Mouse (Mus musculus): ENCODE measurements around the gene Cyp4b1.
A peak's percentile ranks its signal among the peaks of the same experiment; 100 is the strongest.
"Not testable (repeated sequence)": the region's sequence is repeated elsewhere in the genome, so short reads cannot be mapped to it uniquely, and the experiment has no call there.

Cyp4b1 gene

DNA sequence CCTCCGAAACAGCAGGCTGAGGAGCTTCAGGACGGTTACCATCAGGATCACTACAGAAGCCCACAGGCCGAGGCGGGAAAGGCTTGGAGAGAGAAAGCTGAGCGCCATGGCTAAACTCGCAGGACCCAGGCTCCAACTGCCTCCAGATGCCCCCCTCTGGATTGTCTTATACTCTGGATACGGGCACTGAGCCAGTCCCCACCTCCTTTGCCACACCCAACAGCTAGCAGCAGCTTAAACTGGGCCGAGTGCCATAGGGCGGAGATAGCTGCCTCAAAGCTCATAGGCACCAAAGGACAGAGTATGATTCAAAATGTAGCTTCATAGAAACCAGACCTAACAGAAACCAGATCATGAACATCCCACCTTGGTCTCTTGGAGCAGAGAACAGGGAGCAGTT, at the start of gene Cyp4b1:
Cyp4b1 (minus strand) TSS at position 144 of the 400 bp plus-strand sequence.
- no peak for DNase-seq (ENCODE audit: low read depth)

DNA sequence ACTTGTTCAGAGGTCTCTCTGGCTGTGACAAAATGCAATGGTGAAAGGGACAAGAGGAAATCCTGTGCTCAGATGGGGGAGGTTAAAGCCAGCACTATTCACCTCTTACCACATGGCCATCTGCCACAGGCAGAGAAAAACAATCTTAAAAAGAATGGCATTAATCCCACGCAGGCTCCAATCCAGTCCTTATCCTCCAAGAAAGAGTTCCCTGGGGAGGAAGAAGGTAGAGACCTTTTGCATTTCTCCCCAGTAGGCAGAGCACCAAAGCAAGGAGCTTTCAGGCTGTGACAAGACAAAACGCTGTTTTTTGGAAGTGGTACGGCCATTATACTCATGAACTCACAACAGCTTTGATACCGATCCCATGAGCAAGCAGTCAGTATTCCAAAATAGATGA, 38.8 kb upstream of the Cyp4b1 start:
- DNase-seq (ENCODE audit: low read depth), result no peak

DNA sequence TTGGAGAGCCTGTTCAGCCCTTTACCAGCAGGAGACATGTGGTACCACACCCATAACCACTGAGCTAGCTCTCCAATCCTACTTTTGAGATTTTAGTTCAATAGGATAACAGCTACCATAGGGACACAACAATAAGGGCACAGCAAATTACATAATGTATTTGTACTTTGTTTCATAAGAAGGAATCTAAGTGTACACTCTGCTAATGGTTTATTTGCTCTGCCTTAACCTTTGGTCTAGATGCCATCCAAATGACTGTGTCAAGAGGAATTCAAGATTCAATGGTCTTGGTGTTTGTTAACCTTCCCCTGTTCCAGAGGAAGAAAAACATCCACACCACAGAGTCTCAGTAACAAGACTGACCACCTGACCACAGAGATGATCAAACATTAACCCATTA, 11.7 kb upstream of the Cyp4b1 start:
- no peak for DNase-seq (ENCODE audit: low read depth)

DNA sequence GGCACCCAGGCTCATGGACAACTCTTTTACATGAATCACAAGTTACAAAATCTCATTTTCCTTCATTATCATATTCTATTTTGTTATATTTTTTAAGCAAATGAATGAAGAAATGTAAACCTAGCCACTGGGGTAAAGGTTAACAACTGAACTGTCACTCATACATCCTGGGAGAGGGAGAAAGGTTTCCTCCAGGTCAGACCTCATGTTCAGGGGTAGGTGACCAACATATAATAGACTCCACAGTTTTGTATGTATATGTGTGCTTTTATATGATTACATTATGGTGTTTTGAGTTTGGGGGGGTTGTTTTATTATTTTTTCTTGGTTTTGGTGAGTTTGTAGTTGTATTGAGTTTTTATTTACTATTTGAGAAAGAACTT, 10.3 kb upstream of the Cyp4b1 start:
- no peak for DNase-seq (ENCODE audit: low read depth)

DNA sequence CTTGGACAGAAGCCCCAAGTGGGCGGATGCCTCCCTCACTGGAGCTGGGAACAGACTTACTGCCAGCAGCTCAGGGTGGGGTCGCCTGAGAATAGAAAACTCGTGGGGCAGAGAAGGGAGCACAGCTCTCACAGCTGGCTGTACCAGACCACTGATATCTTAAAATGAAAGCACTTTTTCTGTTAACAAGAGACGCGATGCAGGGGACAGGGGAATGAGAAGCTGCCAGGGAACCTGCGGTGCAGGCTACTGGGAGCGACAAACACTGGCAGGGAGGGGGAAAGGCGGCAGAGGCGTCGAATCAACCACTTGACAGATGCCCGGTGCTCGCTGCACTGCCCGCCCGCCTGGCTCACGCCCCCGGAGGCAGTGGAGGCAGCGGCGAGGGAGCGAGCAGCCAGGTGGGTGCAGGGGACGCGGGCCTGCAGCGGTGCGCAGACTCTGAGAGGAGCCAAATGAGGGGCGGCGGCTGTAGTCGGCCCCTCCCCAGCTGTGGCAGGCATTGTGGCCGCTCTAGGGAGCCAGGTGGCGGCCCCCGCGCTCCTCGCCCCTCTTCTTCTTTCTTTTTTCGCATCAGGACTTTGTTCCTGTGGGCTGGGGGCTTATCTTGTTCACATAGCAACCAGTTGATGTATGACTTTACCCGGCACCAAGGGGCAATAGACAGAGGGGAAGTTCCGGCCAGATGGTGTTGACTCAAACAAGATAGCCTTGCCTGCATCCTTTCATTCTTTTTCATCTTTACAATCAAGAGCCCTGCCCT, 9.8 kb upstream of the Cyp4b1 start:
- no peak for DNase-seq (ENCODE audit: low read depth)

DNA sequence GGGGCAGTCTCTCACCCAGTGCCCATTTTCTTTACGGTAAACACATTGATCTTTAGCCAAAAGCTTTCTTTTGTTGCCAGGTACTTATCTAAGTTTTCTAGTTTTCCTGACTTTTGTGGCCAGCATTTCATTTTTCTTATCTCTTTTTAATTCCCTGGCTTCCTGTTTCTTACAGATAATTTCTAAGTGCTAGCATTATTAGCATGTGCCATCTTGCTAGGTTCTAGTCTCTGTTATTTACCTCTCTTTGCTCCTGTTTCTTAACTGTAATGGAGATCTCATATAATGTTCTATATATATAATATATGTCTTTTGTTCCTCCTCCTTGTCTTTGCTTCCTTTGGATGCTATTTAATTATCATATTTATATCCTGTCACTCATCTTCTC, 9.0 kb upstream of the Cyp4b1 start:
- not testable (repeated sequence) for DNase-seq (ENCODE audit: low read depth)

DNA sequence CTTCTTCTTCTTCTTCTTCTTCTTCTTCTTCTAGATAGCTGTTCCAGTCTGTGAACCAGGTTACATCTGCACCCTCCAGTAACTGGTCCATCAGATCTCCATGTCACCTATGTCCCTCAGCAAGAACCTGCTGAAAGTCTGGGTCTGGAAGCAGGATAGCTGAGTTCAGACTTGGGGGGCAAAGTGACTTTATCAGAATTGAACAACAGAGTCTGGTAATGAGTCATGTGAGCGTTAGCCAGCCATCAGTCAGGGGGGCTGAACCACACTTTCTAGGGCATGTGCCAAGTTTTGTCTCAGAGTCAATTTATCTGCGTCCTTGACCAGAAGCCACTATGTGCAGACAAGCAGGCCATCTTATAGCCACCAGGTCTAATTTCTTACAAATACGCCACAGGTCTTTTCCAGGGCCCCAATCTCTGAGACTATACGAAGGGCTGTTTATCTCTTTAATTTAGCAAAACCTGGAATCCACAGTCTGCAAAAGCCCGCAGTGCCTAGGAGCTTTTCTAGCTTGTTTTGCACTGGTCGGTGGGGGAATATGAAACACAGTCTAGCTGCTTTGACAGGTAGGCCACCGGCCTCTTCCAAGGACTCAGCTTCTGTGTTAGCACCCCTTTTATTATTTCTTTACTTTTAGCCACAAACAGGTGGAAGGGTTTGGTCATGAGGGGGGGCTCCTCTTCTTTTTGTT, 8.5 kb upstream of the Cyp4b1 start:
- DNase-seq (ENCODE audit: low read depth), result not testable (repeated sequence)

DNA sequence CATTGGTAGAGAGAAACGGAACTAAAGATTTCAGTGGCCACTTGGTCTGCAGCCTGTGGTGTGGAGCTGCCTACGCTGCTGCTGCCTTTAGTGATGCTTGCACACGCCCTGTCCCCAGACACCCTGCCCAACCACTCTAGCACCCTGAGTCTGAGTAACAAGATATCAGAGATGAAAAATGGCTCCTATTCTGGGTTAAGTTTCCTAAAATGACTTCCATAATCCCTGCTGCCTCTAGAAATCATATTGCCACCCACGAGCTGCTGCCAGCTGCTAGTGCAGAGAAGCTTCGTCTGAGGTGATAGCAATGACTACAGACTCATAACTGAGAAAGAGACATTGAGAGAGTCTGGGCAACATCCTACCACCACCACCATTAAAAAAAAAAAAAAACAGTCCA, 3.3 kb upstream of the Cyp4b1 start:
- DNase-seq (ENCODE audit: low read depth), result no peak

DNA sequence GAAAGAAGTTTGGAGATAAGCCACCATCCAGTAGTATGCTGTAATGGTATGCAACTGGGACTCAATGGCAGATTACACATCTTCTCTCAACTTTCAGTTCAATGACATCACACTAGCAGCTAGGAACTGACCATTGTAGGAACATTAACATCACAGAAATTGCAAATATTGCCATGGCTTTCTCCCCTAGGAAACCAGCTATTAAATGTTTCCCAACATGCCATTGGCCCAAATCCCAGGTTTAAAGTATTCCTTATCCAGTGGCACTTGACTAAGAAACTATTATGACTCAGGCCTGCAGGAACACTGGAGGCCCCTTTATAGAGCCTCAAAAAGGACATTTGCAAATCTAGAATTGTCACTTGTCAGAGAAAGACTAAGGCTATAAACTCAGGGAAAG, 1.8 kb upstream of the Cyp4b1 start:
- no peak for DNase-seq (ENCODE audit: low read depth)

DNA sequence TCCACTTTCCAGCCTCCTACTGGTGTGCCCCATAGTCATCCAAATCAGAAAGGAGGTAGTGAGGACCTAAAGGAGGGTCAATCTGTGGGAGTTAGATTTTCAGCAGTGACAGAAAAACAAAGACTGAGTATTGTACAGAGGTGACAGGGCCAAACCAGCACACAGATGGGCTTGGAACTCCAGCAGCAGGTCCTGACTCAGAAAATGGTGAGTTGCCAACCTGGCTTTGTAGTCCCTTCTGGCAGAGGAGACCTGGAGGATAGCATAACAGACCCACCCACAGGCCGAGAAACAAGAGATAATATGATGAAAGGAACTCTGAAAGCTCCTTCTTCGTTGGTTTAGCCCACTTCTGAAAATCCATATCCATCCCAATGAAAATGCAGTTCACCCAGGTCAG, 1.2 kb upstream of the Cyp4b1 start:
- DNase-seq (ENCODE audit: low read depth), result no peak

DNA sequence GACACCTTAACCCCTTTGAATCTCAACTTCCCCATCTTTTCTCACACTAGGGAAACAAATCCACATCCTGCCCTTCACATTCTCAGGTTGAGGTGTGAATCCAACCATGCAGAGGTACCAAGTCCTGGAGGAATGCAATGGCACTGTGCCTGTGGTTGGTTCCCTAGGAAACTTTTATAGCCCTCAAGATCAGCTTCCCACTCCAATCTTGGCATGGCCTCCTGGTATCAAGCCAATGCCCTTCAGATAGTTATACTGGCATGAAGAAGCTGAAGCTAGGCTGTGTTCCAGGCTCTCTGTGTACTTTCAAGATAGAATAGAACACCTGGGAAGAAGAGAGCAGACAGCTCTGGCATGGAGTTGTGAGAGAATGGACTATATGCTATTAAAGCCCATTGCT, 2.2 kb downstream of the Cyp4b1 start:
- DNase-seq (ENCODE audit: low read depth), result no peak

DNA sequence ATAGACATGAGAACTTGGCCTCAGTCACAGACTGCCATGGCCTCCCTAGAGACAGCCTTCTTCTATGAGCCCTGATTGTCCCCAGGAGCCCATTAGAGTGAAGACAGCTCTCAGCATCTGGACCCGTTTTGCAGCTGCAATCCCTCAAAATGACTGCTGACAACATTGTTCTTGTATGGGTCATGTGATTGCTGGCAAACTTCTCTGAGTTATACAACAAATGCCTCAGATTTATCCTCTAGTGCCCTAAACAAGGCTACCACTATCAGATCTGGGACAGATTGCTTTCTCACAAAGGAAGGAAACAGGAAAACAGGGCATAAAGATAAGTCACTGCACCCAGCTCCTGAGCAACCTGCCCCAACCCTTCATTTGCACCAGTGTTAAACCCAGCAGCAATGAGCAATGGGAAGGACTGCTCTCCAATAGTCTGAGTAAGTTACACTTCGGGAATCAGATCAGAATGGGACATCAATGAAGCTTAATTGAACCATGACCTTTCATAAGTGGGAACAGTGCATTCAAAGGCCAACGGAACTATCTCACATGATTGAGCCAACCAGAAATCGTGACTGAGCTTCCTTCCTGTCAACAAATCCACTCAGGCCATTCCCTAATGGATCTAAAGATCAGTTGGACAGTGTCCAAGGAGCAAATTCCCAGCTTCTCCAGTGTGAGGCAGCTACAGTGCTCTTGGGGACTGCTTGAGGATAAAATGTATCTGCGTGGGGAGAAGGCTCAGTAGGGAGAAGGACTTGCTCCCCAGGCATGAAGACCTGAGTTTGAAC, 4.4 kb downstream of the Cyp4b1 start:
- no peak for DNase-seq (ENCODE audit: low read depth)

DNA sequence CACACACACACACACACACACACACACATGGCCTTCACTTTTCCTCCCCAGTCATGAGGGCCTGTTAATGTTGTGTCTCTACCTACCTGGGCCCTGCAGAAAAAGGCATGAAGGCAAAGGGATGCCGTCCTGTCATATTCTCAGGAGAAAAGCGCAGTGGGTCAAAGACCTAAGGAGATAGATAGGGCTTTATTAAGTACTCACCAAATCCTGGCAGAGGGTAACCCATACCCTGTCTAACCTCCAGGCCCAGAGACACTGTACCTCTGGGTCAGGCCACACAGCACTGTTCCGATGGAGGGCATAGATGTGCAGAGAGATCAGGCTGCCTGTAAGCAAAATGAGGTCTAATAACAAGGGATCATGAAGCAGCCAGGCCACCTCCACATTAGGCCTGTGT, 22.0 kb downstream of the Cyp4b1 start:
- not testable (repeated sequence) for DNase-seq (ENCODE audit: low read depth)

DNA sequence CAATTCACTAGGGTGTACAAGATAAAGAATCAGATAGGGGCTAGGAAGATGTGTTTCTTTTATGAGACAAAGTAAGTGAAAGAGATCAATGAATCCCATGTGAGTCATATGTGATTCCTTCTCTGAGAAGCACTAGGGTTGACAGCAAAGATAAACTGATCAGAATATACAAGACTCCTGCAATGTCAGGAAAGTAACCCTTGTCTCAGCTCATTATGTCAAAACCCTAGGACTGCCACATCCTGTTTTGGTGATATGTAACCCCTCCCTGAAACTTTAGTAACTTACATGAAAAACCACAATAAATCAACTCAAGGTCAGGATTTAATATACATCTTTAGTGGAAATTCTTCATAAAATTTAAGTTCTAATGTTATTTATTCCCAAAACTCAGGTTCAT, 33.5 kb downstream of the Cyp4b1 start:
- DNase-seq (ENCODE audit: low read depth), result no peak

DNA sequence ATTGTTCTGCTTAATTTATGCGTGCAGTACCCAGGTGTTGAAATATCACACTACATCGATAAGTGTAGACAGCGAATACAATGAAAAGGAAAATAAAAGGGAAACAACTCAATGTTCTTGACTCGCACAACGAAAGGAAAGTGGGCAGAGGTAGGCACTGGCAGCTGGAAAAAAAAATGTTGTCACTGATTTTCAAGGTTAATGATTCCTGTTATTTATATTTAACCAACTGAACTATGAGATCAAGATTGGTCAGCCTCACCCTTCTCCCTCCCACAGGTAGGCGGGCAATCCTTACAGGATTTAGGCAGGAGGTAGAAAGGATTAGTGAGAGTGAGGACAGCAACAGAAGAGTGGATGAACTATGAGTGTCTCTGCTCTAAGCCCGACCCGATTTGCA, 46.9 kb downstream of the Cyp4b1 start, which contains the start of gene Cyp4a32:
Cyp4a32 (plus strand) TSS at position 359 of the 400 bp plus-strand sequence.
- not testable (repeated sequence) for DNase-seq (ENCODE audit: low read depth)

DNA sequence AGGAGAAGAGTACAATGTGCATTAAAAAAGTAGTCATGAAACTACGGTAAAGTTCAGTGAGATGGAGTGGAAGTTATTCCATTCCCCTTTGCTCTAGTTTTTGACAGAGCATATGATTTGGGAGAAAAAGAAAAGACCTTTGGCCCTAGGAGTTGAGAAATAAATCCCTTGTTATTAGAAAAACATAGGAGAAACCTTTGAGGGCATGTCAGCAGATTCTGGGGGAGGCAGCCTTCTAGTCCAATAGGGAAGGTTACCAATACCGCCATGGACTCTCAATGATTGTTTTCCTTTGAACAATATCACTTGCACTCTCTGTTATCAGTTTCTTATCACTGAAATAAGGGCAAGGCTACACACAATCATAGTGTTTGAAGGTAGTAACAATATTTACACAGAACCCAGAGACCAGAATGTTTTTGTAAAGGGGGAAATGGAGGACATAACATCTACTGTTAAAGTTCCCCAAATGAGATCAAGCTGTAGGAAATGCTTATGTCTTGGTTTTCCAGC, 50.6 kb downstream of the Cyp4b1 start:
- DNase-seq (ENCODE audit: low read depth), result no peak

DNA sequence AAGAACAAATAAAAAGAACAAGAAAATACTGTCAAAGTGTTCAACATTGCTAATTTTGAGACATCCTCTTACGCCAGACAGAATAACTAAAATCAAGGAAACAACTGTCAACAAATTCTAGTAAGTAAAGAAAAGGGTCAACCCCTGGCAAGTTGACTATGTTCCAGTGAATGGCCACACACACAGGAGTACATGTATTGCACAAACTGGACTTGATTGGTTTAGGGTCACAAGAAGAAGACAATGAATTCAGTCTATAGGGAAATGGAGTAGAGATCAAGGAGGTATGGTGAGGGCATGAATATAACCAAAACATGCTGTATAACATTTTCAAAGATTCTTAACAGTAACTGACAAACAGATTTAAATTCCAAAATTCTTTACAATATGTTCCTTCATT, 51.2 kb downstream of the Cyp4b1 start:
- no peak for DNase-seq (ENCODE audit: low read depth)

DNA sequence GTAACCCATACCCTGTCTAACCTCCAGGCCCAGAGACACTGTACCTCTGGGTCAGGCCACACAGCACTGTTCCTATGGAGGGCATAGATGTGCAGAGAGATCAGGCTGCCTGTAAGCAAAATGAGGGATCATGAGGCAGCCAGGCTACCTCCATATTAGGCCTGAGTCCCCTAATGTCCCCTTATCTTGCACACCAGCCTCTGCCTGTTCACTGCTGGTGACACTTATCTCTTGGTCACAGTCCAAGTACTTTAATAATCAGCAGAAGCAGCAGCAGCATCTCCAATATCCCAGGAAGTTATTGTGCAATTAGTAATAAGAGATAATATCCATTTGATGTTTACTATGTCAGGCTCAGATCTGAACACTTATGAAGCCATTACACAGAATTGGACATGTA, 64.5 kb downstream of the Cyp4b1 start:
- peak; percentile 12 for DNase-seq (ENCODE audit: low read depth)

DNA sequence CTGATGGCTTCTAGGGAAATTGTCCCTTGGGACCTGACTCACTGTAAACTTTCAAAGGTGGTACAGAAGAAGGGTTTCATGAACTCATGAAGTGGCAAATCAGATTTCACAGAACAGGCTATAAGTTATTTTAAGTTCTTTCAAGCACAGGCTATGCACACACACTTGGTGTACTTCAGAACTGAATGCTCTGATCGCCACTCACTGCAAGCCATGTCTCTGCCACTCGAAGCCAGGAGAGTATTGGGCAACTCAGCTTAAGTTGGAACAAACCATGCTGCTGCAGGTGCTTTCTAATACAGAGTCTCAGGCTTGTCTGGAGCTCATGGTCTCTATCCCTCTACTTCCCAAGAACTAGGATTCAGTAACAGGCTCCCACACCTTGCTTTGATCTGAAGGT, 71.7 kb downstream of the Cyp4b1 start:
- no peak for DNase-seq (ENCODE audit: low read depth)

DNA sequence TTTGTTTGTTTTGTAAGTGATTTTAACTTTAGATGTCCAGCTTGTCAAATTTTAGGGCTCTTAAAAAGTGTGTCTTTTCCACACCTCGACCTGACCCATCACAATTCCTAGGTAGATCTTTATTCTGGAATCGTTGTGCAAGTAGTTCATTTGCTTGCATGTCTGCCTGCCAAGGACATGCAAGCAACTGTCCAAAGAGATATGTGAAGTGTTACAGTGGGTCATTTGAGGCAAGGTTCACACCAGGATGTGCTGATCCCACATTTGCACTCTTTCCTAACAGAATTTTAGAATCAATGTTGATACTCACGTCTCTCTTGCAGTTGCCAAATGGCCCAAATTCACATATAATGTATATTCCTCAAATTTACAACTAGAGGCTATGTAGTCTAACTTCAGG, 72.3 kb downstream of the Cyp4b1 start:
- no peak for DNase-seq (ENCODE audit: low read depth)

Data from c-Kit-positive CD71-negative TER-119-negative erythroid progenitor cells, embryonic 14.5 days (primary cell).